Mouse (Mus musculus) thymus, adult 18-20 months (tissue): ENCODE measurements around the gene F8a.
"Not testable (repeated sequence)": the region's sequence is repeated elsewhere in the genome, so short reads cannot be mapped to it uniquely, and the experiment has no call there.

Experiments
- DNase-seq, 2 experiments: peaks; one replicate each; pipeline ENCODE4 v3.0.0; 2022; ENCODE audit warnings: mixed read lengths in 2 of 2

F8a gene

DNA sequence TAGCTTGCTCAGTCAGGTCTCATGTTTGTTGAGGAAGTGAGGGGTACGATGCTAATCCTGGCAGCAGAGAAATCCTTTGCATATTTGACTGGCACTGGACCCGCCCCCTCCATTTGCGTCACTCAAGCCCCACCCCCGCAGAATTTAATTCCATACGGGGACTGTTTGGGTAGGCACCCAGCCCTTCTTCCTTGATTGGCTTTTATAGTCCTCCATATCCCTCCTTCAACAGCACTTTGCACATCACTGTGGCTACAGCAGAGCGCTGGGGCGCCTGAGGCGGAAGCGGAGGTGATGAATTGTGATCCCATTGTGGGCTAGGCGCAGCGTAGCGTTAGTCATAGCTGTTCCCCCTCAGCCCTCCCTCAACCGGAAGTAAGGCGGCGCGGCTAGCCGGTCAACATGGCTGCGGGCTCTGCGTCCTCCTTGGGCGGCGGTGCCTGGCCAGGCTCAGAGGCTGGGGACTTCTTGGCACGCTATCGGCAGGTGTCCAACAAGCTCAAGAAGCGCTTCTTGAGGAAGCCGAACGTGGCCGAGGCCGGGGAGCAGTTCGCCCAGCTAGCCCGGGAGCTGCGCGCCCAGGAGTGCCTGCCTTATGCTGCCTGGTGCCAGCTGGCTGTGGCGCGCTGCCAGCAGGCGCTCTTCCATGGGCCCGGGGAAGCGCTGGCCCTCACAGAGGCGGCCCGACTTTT lies at the start of gene F8a:
Gene F8a (plus strand): TSS at position 378 of the 692 bp plus-strand sequence.
- peak; percentile 66 to 76 for DNase-seq

DNA sequence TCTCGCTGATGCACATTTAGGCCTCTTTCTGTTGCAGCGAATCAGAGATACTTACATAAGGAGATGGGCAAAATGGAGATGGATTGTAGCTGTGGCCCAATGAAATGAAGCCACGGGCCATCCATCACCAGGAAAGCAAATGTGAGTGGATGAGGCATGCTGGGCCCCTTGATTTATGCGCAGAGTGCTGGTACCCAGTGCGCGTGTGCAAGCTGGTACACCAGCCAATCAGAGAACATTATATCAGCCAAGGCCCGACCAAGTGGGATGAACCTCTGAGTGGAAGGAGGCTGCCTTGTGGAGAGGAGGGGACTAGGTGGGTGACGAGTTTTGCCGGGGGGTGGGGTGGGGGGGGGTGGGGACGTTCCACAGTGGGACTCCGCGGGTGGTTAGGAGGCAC lies 36.2 kb upstream of the F8a start, which contains the start of gene Xlr3b:
Gene Xlr3b (plus strand): TSS at position 274 of the 400 bp plus-strand sequence.
- DNase-seq, result peak in 1 of 2 experiments; percentile 1

- DNase-seq, result peak in 1 of 2 experiments; percentile 9
Measured at GRCm38 (mm10) chrX:73213819-73214564, 14.1 kb upstream of the F8a start, which contains the start of gene Xlr4b. Gene Xlr4b (plus strand): TSS chrX:73214333.

DNA sequence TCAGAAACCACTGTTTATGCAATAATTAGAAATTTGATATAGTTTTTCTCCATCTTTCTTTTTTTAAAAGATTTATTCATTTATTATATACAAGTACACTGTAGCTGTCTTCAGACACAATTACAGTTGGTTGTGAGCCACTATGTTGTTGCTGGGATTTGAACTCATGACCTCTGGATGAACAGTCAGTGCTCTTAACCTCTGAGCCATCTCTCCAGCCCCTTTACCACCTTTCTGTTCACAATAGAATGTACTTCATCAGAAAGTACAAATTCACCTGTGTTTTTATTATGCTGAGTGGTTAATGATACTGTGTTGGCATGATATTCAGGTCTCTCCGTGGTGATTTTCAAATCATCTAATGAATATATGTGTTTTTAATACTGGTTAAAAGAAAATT lies 2.7 kb upstream of the F8a start:
- no peak for DNase-seq

GRCm38 (mm10) chrX:73228606-73229214 lies 619 bp downstream of the F8a start:
- peak; percentile 52 to 60 for DNase-seq

DNA sequence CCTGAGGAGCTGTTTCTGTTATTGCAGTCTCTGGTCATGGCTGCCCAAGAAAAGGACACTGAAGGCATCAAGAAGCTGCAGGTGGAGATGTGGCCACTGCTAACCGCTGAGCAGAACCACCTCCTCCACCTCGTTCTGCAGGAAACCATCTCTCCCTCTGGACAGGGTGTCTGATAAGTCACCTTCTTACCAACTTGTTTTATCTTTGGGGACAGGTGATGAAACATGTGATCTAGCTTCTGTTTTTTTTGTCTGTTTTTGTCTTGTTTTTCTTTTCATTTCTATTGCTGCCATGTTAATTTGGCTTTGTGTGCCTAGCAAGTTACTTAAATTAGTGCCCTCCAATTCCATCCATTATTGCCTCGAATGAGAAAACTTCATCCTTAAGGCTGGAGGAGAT lies 1.2 kb downstream of the F8a start:
- DNase-seq, result no peak

- peak in 1 of 2 experiments; percentile 56 for DNase-seq
Measured at GRCm38 (mm10) chrX:73242821-73243325, 14.8 kb downstream of the F8a start, which contains the start of gene Xlr4c. Gene Xlr4c (minus strand): TSS chrX:73243130.

DNA sequence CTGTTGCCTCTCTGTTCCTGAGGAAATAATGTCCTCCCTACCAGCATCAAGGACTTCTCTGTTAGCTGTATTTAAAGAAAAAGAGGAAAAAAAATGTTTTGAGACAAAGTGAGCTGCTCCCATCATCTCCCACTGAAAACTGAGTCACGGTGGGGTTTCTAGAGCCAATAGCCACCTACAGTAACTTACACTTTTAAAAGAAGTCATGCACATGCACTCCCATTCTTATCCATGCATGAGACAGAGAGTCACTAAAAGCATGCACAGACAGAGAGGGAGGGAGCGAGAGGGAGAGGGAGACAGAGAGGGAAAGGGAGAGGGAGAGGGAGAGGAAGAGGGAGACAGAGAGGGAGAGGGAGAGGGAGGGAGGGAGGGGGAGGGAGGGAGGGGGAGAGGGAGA lies 34.3 kb downstream of the F8a start:
- not testable (repeated sequence) for DNase-seq

DNA sequence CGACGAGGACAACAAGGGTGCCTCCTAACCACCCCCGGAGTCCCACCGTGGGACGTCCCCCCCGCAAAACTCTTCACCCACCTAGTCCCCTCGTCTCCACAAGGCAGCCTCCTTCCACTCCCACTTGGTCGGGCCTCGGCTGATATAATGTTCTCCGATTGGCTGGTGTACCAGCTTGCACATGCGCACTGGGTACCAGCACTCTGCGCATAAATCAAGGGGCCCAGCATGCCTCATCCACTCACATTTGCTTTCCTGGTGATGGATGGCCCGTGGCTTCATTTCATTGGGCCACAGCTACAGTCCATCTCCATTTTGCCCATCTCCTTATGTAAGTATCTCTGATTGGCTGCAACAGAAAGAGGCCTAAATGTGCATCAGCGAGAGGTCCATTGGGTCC lies 37.2 kb downstream of the F8a start, which contains the start of gene Xlr3c:
Gene Xlr3c (minus strand): TSS at position 121 of the 400 bp plus-strand sequence.
- DNase-seq, result not testable (repeated sequence)
